Mouse (Mus musculus) bone marrow macrophage, adult 2 months (primary cell): Measurements from ENCODE around the gene Cubn.

Experiments used
- CTCF ChIP-seq: IDR thresholded peaks from 2 replicates; pipeline ENCODE4 v1.5.1; 2012; ENCODE audit warnings: low read depth, mild to moderate bottlenecking, low read length, moderate library complexity
- POLR2A ChIP-seq: IDR thresholded peaks from 2 replicates; pipeline ENCODE4 v1.6.1; 2012; ENCODE audit warnings: mild to moderate bottlenecking, low read depth, low read length, borderline replicate concordance

- TF ChIP-seq POLR2A: no peak
- no peak for TF ChIP-seq CTCF
Observed at GRCm38 (mm10) chr2:13233254-13233835, 258.3 kb downstream of the Cubn start.
